Mouse (Mus musculus): ENCODE data around the gene Nek10.

DNA sequence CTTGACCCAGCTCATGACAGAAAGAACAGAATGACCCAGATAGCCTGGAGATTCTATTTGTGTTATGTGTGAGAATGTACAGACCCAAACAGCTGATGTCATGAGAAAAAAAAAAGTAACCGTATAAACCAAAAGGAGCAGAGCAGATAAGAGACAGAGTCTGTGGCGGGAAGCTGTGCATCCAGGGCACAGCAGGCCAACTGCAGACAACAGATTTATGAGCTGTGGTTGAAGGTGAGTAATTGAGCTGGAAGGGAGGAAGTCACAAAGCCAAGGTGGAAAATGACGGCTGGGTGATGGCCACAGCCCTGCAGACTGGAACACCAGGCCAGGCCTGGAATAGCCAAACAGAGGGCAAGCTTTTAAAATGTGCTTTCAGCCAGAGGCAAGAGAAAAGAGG, 49.6 kb downstream of the Nek10 start:
- TF ChIP-seq CHD2 (IDR thresholded peaks at IDR 0.05; ENCODE audit: low read depth, low read length) (no peak), HCFC1 (IDR thresholded peaks at IDR 0.05; ENCODE audit: borderline replicate concordance, insufficient read depth, low read length) (no peak), ZC3H11A (IDR thresholded peaks at IDR 0.05; ENCODE audit: borderline replicate concordance, low read depth, low read length) (no peak)
